Mouse (Mus musculus): ENCODE measurements around the gene Fcgbp. TPM values are rescaled to one million over a fixed set of nuclear protein-coding genes. Genes with fewer than 3 reads are reported as not detected.

Fcgbp gene
- polyA plus RNA-seq, 1 experiment: 3.4 TPM

DNA sequence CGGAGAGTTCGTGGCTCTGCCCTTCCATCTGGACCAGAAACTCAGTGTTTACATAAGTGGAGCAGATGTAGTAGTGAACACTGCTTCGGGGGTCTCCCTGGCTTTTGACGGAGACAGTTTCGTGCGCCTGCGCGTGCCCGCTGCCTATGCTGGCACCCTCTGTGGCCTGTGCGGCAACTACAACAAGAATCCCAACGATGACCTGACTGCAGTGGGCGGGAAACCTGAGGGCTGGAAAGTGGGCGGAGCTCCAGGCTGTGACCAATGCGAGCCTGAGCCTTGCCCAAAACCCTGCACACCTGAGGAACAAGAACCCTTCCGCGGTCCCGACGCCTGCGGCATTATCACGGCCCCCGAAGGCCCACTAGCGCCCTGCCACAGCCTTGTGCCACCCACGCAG, 33.6 kb downstream of the Fcgbp start:
- TF ChIP-seq CTCF (IDR thresholded peaks at IDR 0.05; ENCODE audit: control insufficient read depth, insufficient read depth, insufficient replicate concordance, low read depth, low read length) (no peak), POLR2A (IDR thresholded peaks at IDR 0.05; ENCODE audit: control insufficient read depth, low read depth, low read length) (no peak)
- Histone ChIP-seq H3K36me3 (ENCODE audit: control insufficient read depth, insufficient read depth, low read length) (no peaks in the 10 kb centered on the region), H3K27me3 (ENCODE audit: control insufficient read depth, insufficient read depth, low read length) (no peaks in the 10 kb centered on the region), H3K4me1 (ENCODE audit: control insufficient read depth, insufficient read depth, low read length) (peaks cover 9% of the 10 kb centered on the region; the same call in 1 of the 2 replicates), H3K27ac (ENCODE audit: control insufficient read depth, insufficient read depth, low read depth, low read length) (no peak overlapping the region), H3K4me3 (ENCODE audit: control insufficient read depth, low read depth, low read length) (no peak overlapping the region)

GRCm38 (mm10) chr7:28106241-28106640, 35.2 kb downstream of the Fcgbp start:
- H3K27me3 ChIP-seq (ENCODE audit: control insufficient read depth, insufficient read depth, low read length): no peaks in the 10 kb centered on the region
- no peak overlapping the region for H3K4me3 ChIP-seq (ENCODE audit: control insufficient read depth, low read depth, low read length)
- no peaks in the 10 kb centered on the region for H3K36me3 ChIP-seq (ENCODE audit: control insufficient read depth, insufficient read depth, low read length)
- H3K4me1 ChIP-seq (ENCODE audit: control insufficient read depth, insufficient read depth, low read length): peaks cover 9% of the 10 kb centered on the region; the same call in 1 of the 2 replicates
- no peak for TF ChIP-seq CTCF (IDR thresholded peaks at IDR 0.05; ENCODE audit: control insufficient read depth, insufficient read depth, insufficient replicate concordance, low read depth, low read length)
- no peak for TF ChIP-seq POLR2A (IDR thresholded peaks at IDR 0.05; ENCODE audit: control insufficient read depth, low read depth, low read length)
- no peak overlapping the region for H3K27ac ChIP-seq (ENCODE audit: control insufficient read depth, insufficient read depth, low read depth, low read length)

- H3K36me3 ChIP-seq (ENCODE audit: control insufficient read depth, insufficient read depth, low read length): no peaks in the 10 kb centered on the region
- H3K4me1 ChIP-seq (ENCODE audit: control insufficient read depth, insufficient read depth, low read length): no peaks in the 10 kb centered on the region
- H3K4me3 ChIP-seq (ENCODE audit: control insufficient read depth, low read depth, low read length): no peak overlapping the region
- TF ChIP-seq POLR2A (IDR thresholded peaks at IDR 0.05; ENCODE audit: control insufficient read depth, low read depth, low read length) (no peak), CTCF (IDR thresholded peaks at IDR 0.05; ENCODE audit: control insufficient read depth, insufficient read depth, insufficient replicate concordance, low read depth, low read length) (no peak)
- no peaks in the 10 kb centered on the region for H3K27me3 ChIP-seq (ENCODE audit: control insufficient read depth, insufficient read depth, low read length)
- no peak overlapping the region for H3K27ac ChIP-seq (ENCODE audit: control insufficient read depth, insufficient read depth, low read depth, low read length)
Measured at GRCm38 (mm10) chr7:28114648-28115047, 43.6 kb downstream of the Fcgbp start.

GRCm38 (mm10) chr7:28129166-28129565, 58.1 kb downstream of the Fcgbp start, which contains the start of gene 9530053A07Rik:
TSS of gene 9530053A07Rik (plus strand) at chr7:28129466.
- no peak within 1 kb of the TSS for H3K27ac ChIP-seq (ENCODE audit: control insufficient read depth, insufficient read depth, low read depth, low read length)
- no peak within 1 kb of the TSS for H3K4me3 ChIP-seq (ENCODE audit: control insufficient read depth, low read depth, low read length)
- H3K4me1 ChIP-seq (ENCODE audit: control insufficient read depth, insufficient read depth, low read length): no peaks in the 10 kb centered on the region
- no peaks in the 10 kb centered on the region for H3K36me3 ChIP-seq (ENCODE audit: control insufficient read depth, insufficient read depth, low read length)
- H3K27me3 ChIP-seq (ENCODE audit: control insufficient read depth, insufficient read depth, low read length): no peaks in the 10 kb centered on the region
- no peak for TF ChIP-seq POLR2A (IDR thresholded peaks at IDR 0.05; ENCODE audit: control insufficient read depth, low read depth, low read length)
- TF ChIP-seq CTCF (IDR thresholded peaks at IDR 0.05; ENCODE audit: control insufficient read depth, insufficient read depth, insufficient replicate concordance, low read depth, low read length): no peak

- no peaks in the 10 kb centered on the region for H3K36me3 ChIP-seq (ENCODE audit: control insufficient read depth, insufficient read depth, low read length)
- no peak overlapping the region for H3K27ac ChIP-seq (ENCODE audit: control insufficient read depth, insufficient read depth, low read depth, low read length)
- no peaks in the 10 kb centered on the region for H3K27me3 ChIP-seq (ENCODE audit: control insufficient read depth, insufficient read depth, low read length)
- TF ChIP-seq CTCF (IDR thresholded peaks at IDR 0.05; ENCODE audit: control insufficient read depth, insufficient read depth, insufficient replicate concordance, low read depth, low read length) (no peak), POLR2A (IDR thresholded peaks at IDR 0.05; ENCODE audit: control insufficient read depth, low read depth, low read length) (no peak)
- no peaks in the 10 kb centered on the region for H3K4me1 ChIP-seq (ENCODE audit: control insufficient read depth, insufficient read depth, low read length)
- H3K4me3 ChIP-seq (ENCODE audit: control insufficient read depth, low read depth, low read length): no peak overlapping the region
Measured at GRCm38 (mm10) chr7:28137613-28138012, 66.6 kb downstream of the Fcgbp start.

DNA sequence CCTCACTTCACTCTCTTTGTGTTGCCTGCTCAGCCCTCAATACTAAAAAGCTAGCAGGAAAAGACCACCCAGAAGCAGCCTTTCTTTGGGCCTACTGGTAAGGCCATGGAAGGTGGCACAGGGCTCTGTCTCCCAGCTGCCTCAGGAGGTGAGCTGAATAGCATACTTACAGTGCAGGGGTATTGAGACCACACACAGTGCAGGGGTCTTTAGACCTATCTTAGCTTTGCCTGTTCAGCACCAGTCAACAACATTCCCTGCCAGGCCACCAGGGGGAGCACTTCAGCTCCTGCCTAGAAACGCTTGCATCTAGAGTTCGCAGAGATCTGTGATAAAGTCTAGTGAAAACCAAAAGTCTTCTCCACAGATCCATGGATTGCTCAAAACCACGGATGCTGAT, 77.2 kb downstream of the Fcgbp start:
- no peaks in the 10 kb centered on the region for H3K36me3 ChIP-seq (ENCODE audit: control insufficient read depth, insufficient read depth, low read length)

GRCm38 (mm10) chr7:28149841-28150240, 78.8 kb downstream of the Fcgbp start:
- TF ChIP-seq POLR2A (IDR thresholded peaks at IDR 0.05; ENCODE audit: control insufficient read depth, low read depth, low read length): no peak
- no peak for TF ChIP-seq CTCF (IDR thresholded peaks at IDR 0.05; ENCODE audit: control insufficient read depth, insufficient read depth, insufficient replicate concordance, low read depth, low read length)
- Histone ChIP-seq H3K27ac (ENCODE audit: control insufficient read depth, insufficient read depth, low read depth, low read length) (no peak overlapping the region), H3K4me1 (ENCODE audit: control insufficient read depth, insufficient read depth, low read length) (no peaks in the 10 kb centered on the region), H3K27me3 (ENCODE audit: control insufficient read depth, insufficient read depth, low read length) (no peaks in the 10 kb centered on the region), H3K36me3 (ENCODE audit: control insufficient read depth, insufficient read depth, low read length) (no peaks in the 10 kb centered on the region), H3K4me3 (ENCODE audit: control insufficient read depth, low read depth, low read length) (no peak overlapping the region)

More for the DNA sequence above, 77.2 kb downstream of the Fcgbp start:
- Histone ChIP-seq H3K4me1 (ENCODE audit: control insufficient read depth, insufficient read depth, low read length) (no peaks in the 10 kb centered on the region), H3K4me3 (ENCODE audit: control insufficient read depth, low read depth, low read length) (no peak overlapping the region), H3K27ac (ENCODE audit: control insufficient read depth, insufficient read depth, low read depth, low read length) (no peak overlapping the region), H3K27me3 (ENCODE audit: control insufficient read depth, insufficient read depth, low read length) (no peaks in the 10 kb centered on the region)
- TF ChIP-seq POLR2A (IDR thresholded peaks at IDR 0.05; ENCODE audit: control insufficient read depth, low read depth, low read length): no peak
- peak; percentile 86 for TF ChIP-seq CTCF (IDR thresholded peaks at IDR 0.05; ENCODE audit: control insufficient read depth, insufficient read depth, insufficient replicate concordance, low read depth, low read length)
